Mouse (Mus musculus): ENCODE data around the gene Zfp276.

DNA sequence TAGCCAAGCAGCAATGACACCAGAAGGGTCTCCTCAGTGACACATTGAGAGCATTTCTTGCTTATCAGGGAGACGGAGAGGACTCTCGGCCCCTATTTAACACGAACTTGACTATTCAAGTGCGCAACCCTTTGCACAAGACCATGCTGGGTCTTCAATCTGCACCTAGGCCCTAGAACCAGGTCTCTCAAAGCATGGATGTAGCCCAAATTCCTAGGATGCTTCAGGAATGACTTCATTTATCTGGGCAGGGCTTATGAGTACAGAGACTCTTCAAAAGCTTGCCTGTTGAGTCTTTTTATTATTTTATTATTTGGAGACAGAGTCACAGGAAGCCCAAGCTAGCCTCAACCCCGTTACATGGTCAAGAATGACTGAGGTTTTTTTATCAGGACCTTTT, 30.5 kb downstream of the Zfp276 start:
- TF ChIP-seq CTCF (IDR thresholded peaks at IDR 0.05; ENCODE audit: low read depth) (no peak), EP300 (IDR thresholded peaks at IDR 0.05; ENCODE audit: low read depth) (no peak)

All from heart, postnatal 0 days (tissue).